Mouse (Mus musculus) thymus, adult 18-20 months (tissue): ENCODE measurements at regions not wholly inside any gene's neighbourhood (a gene's known extent, or its start where the extent isn't known, plus 50 kb on each side); places are given as distances from the start of the nearest gene placed in this dataset.

Source experiments
- DNase-seq, 2 experiments: peaks; one replicate each; pipeline ENCODE4 v3.0.0; 2022; ENCODE audit warnings: mixed read lengths in 2 of 2

GRCm38 (mm10) chr10:38147421-38147820, 674.2 kb downstream of the Rfpl4b start:
- DNase-seq, result no peak

GRCm38 (mm10) chr10:38139196-38139595, 682.4 kb downstream of the Rfpl4b start:
- no peak for DNase-seq

- DNase-seq, result no peak
Observed at GRCm38 (mm10) chr10:38121911-38122573, 699.5 kb downstream of the Rfpl4b start.

- DNase-seq, result no peak
Observed at GRCm38 (mm10) chr10:38118601-38119000, 703.0 kb downstream of the Rfpl4b start.

GRCm38 (mm10) chr10:38116516-38116915, 705.1 kb downstream of the Rfpl4b start:
- DNase-seq, result no peak

- no peak for DNase-seq
Observed at GRCm38 (mm10) chr10:38114194-38114593, 707.4 kb downstream of the Rfpl4b start.

GRCm38 (mm10) chr10:38108591-38108990, 713.0 kb downstream of the Rfpl4b start:
- no peak for DNase-seq

- DNase-seq, result no peak
Observed at GRCm38 (mm10) chr10:38103570-38103969, 718.0 kb downstream of the Rfpl4b start.

- DNase-seq, result no peak
Observed at GRCm38 (mm10) chr10:38078521-38078920, 743.1 kb downstream of the Rfpl4b start.

GRCm38 (mm10) chr10:38072394-38072793, 749.2 kb downstream of the Rfpl4b start:
- DNase-seq, result no peak

- no peak for DNase-seq
Observed at GRCm38 (mm10) chr10:38059050-38059449, 762.5 kb downstream of the Rfpl4b start.

GRCm38 (mm10) chr10:38010452-38010851, 811.1 kb downstream of the Rfpl4b start:
- DNase-seq, result no peak

GRCm38 (mm10) chr10:37995691-37996445, 825.7 kb downstream of the Rfpl4b start:
- DNase-seq, result no peak

GRCm38 (mm10) chr10:37988297-37989263, 833.0 kb downstream of the Rfpl4b start:
- DNase-seq, result no peak

- no peak for DNase-seq
Observed at GRCm38 (mm10) chr10:37978899-37979539, 840.3 kb upstream of the Marcks start.

- DNase-seq, result no peak
Observed at GRCm38 (mm10) chr10:37960051-37960450, 821.3 kb upstream of the Marcks start.

- no peak for DNase-seq
Observed at GRCm38 (mm10) chr10:37914780-37915179, 776.1 kb upstream of the Marcks start.

GRCm38 (mm10) chr10:37911669-37912068, 772.9 kb upstream of the Marcks start:
- DNase-seq, result no peak

- DNase-seq, result no peak
Observed at GRCm38 (mm10) chr10:37908276-37908675, 769.6 kb upstream of the Marcks start.

GRCm38 (mm10) chr10:37907731-37908130, 769.0 kb upstream of the Marcks start:
- DNase-seq, result no peak

GRCm38 (mm10) chr10:37887961-37888360, 749.2 kb upstream of the Marcks start:
- no peak for DNase-seq

GRCm38 (mm10) chr10:37880841-37881240, 742.1 kb upstream of the Marcks start:
- DNase-seq, result no peak

- no peak for DNase-seq
Observed at GRCm38 (mm10) chr10:37873925-37874324, 735.2 kb upstream of the Marcks start.
